Mouse (Mus musculus) large intestine, adult 2 months (tissue): ENCODE measurements around the gene Coq10b. TPM values are rescaled to one million over a fixed set of nuclear protein-coding genes. Genes with fewer than 3 reads are reported as not detected.
A peak's percentile ranks its signal among the peaks of the same experiment; 100 is the strongest.
"Not testable (repeated sequence)": the region's sequence is repeated elsewhere in the genome, so short reads cannot be mapped to it uniquely, and the experiment has no call there.

Source experiments
- DNase-seq: peaks from one replicate; pipeline ENCODE4 v3.0.0-alpha.2; 2012; ENCODE audit warnings: low read depth, low spot score
- whole genome bisulfite sequencing: fragments of 180-500 bp; shearing (Covaris S2); methylation state at CpG from one replicate; pipeline ENCODE4 v1.1.7; 2018; 5-methylcytosine and 5-hydroxymethylcytosine counted together
- polyA plus RNA-seq: library from polyadenylated mRNA; depleted of rRNA; stranded (reverse); fragments of >200 nt; gene quantifications from 2 replicates; pipeline ENCODE4 v1.2.3, GENCODE M21; 2012

Gene Coq10b
- polyA plus RNA-seq, 1 experiment = 7.8 TPM

DNA sequence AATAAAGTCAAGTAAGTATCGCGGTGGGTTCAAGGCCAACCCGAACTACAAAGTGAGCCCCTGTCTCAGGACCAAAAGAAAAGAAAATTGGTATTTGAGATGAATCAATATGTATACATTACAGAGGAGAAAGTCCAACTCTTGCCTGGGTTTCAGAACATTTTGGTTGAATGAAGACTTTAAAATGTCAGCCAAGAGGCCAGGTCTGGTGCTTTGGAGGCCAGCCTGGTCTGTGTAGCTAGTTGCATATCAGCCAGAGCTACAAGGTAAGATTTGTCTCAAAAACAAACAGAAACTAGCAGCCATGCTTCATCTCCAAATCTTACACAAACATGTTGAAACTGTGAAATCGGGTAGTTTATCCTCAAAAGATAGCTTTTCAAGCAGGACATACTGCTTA lies 1.0 kb downstream of the Coq10b start:
- 46% methylated on average over 4 of the region's 4 CpGs for WGBS

DNA sequence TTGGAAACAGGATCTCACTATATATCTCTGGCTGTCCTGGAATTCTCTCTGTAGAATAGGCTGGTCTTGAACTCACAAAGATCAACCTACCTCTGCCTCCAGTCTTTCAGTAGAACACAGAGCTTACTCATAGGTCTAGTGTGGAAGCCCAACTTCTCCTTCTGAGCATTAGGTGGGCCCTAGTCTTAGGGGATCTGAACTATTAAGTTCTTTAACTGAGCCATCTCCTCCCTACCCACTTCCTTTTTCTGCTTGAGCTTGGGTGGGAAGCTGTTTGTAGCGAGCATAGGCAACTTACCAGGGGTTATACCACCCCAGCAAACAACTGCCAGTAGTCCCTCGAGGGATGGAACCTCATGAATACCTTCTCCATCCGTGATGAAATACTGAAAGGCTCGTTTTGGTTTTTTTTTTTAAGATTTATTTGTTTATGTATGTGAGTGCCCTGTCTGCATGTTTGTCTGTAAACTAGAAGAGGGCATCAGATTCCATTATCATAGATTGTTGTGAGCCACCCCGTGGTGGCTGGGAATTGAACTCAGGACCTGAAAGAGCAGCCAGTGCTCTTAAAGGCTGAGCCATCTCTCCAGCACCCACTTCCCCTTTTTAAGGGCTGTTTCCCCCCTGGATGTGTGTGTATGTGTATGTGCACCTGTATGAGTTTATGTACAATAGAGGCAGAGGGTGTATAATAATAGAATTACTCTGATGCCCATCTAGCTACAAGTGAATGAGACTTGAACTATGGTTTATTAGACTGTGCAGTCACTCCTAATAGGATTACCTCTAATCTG lies 2.9 kb downstream of the Coq10b start:
- WGBS = 80% methylated on average over 5 of the region's 5 CpGs
- DNase-seq = no peak

More for the DNA sequence above, 1.0 kb downstream of the Coq10b start:
- DNase-seq = no peak

DNA sequence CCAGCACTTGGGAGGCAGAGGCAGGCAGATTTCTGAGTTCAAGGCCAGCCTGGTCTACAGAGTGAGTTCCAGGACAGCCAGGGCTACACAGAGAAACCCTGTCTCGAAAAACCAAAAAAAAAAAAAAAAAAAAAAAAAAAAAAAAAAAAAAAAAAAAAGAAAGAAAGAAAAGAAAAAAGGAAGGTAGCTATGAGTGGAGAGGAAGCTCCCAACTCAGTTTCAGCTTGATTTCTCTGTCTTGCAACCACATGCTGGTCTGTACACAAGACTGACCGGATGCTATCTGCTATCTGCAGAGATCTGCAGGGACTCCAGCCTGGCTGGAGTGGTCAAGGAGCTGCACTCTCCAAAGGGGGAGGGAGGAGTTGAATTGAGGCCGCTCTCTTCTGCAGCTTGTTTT lies 5.8 kb downstream of the Coq10b start:
- WGBS = 97% methylated on average over 2 of the region's 3 CpGs

DNA sequence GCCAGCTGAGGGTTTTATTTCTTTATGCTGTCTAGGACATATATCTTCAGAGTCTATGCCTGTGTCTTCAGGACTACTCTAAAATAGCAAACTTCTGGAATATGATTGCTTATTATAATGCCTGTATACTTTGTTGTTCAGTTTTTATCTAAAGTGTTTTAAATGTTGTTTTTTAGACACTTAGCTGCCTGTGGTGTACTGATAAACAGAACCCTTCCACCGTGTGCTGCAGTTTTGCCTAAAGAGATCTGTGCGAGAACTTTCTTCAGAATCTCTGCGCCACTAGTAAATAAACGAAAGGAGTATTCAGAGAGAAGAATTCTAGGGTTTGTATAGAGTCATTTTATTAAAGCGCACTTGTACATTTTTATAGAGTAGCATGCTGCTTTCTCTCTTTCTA lies 8.5 kb downstream of the Coq10b start:
- WGBS = 86% methylated on average over 5 of the region's 5 CpGs

More for the DNA sequence above, 5.8 kb downstream of the Coq10b start:
- not testable (repeated sequence) for DNase-seq

DNA sequence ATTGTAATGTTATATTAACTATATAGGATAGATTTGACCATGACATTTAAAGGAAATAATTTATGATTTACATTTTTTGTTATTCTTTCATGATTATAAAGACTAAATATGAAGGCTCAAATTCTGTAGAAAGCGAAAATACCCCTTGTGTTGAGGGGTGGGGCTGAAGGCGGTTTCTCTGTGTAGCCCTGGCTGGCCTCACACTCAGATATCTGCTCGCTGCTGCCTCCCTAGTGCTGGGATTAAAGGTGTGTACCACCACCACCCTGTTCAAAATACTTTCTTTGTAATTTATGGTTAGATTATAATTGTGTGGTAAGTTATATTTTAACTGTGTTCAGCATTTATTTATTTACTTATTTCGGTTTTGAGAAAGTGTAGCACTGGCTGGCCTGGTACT lies 9.2 kb downstream of the Coq10b start:
- WGBS = 84% methylated on average over 4 of the region's 4 CpGs
- DNase-seq = no peak

More for the DNA sequence above, 8.5 kb downstream of the Coq10b start:
- DNase-seq = no peak

DNA sequence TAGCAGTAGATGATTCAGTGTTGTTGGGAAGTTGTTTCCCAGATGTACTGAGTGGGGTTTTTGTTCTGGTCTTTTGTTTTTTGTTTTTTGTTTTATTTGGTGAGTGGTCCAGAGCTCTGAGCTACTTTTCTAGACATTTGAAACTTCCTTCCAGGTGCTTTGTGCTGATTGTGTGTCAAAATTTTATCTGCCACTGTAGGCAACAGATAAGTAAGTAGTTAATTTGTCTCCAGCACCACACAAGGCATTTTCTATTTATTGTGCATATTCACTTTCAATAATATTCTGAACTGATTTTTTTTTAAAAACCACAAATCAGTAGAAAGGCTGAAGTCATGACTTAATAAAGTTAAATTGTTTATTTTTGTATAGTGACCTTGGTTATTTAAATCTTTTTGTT lies 19.8 kb downstream of the Coq10b start:
- DNase-seq = not testable (repeated sequence)

DNA sequence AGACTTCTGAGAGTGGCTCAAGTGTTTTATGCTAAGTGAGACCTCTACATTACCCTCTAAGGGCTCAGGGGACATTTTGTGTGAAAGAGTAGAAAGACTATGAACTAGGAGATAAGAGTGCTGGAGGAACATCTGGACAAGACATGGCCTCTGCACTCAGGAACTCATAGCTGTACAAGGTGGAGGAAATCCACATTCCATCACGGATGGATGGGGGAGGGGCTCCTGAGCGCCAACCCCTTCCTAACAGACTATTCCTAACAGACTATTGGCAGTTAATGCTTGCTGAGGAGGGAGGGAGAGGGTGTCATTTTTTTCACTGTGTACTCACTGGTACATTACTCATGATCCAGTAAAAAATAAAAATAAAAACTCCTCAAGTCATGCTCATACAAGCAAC lies 22.2 kb downstream of the Coq10b start:
- no peak for DNase-seq
- WGBS = 47% methylated on average over 2 of the region's 2 CpGs

DNA sequence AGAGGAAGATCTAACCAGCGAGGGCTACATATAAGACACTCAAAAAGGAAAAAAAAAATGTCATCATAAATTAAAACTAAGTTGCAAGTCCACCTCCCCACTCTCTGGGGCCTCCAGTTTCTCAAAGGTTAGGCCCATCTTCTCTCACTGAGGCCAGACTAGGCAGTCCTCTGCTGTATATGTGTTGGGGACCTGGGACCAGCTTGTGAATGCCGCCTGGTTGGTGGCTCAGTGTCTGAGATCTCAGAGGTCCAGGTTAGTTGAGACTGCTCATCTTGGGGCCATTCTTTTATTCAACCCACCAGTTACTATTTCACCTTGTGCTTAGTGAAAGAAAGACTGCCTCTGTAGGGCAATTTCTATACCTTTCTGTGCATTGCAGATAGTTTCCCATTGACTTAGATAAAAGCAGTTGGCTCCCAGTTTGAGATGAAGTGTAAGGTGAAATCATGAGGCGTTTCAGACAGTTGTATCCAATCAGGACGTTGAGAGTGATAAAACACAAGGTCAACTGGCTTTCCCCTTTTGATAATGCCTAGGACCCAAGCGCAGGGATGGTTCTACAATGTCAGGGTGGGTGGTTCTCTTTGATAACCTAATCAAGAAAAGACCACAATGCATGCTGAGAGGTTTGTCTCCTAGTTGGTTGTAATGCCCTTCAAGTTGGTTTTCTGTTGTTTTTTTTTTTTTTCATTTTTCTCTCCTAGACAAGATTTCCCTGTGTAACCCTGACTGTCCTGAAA lies 23.3 kb downstream of the Coq10b start:
- no peak for DNase-seq
- 80% methylated on average over 5 of the region's 5 CpGs for WGBS

DNA sequence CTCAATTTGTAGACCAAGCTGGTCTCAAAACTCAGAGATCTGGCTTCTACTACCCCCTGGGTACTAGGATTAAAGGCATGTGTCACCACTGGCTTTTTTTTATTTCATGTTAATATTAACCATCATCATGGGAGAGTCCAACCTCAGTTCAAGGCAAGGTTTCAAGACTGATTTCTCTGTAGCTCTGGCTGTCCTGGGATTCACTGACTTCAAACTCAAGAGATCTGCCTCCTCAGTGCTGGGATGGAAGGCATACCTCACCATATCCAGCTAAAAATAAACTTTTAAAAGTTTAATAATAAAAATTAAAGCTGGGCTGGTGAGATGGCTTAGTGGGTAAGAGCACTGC lies 23.8 kb downstream of the Coq10b start:
- no peak for DNase-seq

DNA sequence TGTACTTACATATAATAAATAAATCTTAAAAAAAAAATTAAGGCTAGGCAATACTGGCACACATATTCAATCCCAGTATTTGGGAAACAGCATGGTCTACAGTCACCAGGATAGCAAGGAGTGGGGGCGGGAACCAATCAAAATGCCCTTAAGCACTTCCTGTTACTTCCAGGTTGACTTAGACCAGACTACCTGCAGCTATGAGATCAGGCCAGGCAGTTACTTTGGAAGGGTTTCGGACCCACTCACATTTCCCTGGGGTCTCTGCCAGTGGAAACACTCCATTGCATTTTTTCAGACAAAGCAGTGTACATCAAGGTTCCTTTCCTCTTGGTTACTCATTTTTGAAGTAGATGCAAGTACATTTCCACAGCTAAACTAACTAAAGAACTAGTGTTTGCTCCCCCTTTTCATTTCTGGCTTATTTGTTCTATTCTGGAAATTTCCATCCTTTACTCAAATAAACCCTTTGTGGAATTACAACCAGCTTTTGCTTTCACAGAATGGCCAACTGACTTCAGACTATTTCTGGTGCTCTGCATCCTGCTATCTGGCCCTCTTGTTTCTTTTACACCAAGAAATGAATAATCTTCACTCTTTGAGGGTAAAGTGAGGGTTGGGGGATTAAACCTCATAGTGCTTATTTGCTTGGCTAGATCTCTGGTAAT lies 24.4 kb downstream of the Coq10b start:
- 96% methylated on average over 2 of the region's 2 CpGs for WGBS
- no peak for DNase-seq

DNA sequence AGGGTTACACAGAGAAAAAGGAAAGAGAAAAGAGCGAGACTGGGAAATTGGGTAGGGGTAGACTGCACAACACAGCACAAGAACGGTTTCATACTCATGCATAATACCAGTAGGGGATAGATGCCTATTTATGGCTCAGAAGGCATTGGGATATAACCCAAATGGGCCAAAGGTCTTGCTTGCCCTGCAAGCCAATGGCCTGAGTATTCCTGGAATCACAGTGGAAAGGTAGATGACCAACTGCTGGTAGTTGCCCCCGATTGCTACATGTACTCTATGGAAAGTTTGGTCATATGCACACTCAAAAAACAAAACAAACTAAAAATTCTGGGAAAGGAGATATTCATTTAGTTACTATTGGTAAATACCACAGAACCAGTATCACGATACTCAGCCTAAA lies 27.1 kb downstream of the Coq10b start:
- 84% methylated on average over 4 of the region's 4 CpGs for WGBS
- no peak for DNase-seq

DNA sequence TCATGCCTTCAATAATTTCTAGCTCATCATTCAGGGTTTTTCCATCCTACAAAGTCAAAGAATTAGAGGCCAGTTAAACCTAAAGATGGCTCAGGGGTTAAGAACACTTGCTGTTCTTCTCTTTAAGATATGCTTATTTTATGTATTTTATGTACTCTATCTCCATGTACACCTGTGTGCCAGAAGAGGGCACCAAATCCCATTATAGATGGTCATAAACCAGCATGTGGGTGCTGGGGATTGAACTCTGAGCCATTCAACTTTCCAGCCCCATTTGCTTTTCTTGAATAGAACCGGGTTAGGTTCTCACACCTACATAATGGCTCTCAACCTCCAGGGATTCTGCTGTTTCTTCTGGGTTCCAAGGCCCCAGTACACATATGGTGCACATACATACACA lies 29.5 kb downstream of the Coq10b start:
- no peak for DNase-seq
- WGBS = 55% methylated on average over 1 of the region's 1 CpGs

DNA sequence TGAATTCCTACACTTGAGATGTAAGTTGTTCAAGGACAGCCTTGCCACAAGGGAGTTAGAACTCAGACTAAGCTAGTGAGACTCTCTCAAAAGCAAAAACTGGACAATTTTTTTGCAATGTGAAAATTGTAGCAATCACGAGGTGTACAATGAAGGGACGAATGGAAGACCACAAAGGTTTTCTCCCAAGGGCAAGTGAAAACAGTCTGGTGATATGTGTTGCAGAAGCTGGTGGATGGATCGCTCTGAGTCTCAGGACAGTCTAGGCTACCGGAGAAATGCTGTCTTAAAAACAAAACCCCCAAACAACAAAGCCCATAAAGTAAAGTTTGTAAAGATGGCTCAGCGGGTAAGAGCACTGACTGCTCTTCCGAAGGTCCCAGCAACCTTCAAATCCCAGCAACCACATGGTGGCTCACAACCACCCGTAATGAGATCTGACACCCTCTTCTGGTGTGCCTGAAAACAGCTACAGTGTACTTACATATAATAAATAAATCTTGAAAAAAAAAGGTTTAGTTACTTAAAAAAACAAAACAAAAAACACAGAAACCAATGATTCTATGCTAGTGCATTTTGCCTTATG lies 33.3 kb downstream of the Coq10b start:
- WGBS = 37% methylated on average over 7 of the region's 7 CpGs
- DNase-seq = no peak

DNA sequence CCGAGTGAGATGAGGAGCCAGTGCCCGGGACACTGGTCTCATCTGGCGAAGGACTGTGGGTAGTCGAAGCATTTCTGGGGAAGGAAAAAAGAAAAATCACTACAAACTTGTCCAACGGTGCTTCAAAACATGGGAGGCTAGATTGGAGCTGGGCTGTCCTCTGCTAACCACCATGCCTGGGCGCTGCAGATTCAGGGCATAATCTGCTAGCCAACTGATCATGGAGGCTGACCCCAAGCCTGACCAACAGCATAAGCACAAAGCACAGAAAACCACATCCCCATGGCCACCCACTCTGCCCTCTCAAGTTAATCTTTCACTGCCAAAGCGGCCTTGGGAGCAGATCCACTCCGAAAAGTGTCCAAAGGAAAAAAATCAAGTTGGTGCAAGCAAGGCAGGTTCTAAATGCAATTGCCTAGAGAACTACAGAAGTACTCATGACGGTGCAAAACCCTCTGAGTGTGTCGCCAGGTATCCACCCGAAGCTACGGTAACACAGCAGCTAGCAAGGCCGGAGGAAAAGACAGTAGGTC lies 34.4 kb downstream of the Coq10b start:
- no peak for DNase-seq
- WGBS = under 1% methylated on average over 13 of the region's 13 CpGs

DNA sequence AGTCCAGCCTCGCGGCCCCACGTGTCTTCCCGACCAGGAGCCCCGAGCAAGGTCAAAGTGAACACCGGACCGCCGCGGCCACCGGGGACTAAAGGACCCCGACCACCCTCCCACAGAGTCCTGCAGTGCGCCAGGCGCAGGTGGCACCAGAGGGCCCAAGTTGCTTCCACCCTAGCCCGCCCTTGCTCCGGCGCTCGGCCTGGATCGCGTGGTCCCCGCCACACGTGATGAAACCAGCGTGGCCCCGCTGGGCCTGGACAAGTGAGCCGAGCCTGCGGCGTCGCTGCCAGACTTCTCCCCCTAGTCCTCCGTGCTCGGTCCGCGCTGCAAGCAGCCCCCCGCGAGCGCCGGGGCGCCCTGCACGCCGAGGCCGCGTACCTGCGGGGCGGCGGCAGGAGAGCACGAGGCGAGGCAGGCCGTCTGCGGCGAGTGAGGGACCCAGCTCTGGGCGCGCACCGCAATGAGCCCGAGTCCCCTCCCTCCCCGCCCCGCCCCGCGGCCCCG lies 34.9 kb downstream of the Coq10b start:
- under 1% methylated on average over 53 of the region's 57 CpGs for WGBS
- no peak for DNase-seq

DNA sequence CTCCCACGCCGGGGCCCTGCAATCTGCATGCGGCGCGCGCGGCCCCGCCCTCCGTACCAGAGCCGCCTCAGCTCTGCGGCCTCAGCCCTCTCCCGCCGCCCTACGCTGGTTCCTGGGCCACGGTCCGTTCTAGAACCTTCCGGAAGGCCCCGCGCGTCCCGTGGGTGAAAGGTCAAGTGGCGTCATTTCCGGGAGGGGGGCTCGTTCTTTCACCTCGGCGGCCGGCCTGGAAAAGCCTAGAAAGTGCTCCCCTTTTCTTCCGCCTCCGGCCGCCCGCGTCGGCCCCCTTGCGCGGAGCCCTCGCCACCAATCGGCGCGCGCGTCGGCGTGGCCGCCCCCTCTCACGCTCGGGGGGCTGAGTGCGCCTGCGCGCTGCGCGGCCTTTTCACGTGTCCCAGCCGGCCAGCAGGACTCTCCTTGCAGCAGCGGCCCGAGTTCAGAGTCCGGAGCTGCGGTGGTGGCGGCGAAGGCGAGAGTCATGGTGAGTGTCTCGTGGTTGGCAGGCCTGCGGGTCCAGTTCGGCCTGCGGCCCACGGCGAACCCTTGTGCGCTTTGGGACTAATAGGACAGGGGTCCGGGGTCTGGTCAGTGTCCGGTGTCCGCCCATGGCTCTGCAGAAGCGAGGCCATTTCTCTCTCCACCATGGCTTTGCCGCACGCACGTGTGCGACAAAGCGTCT lies 35.5 kb downstream of the Coq10b start, which contains the start of the genes Hspe1 and Hspd1:
TSS of gene Hspe1 (plus strand) at position 201 of the 679 bp plus-strand sequence.
TSS of gene Hspd1 (minus strand) at position 312 of the 679 bp plus-strand sequence.
- peak; percentile 93 for DNase-seq
- WGBS = under 1% methylated on average over 76 of the region's 76 CpGs

DNA sequence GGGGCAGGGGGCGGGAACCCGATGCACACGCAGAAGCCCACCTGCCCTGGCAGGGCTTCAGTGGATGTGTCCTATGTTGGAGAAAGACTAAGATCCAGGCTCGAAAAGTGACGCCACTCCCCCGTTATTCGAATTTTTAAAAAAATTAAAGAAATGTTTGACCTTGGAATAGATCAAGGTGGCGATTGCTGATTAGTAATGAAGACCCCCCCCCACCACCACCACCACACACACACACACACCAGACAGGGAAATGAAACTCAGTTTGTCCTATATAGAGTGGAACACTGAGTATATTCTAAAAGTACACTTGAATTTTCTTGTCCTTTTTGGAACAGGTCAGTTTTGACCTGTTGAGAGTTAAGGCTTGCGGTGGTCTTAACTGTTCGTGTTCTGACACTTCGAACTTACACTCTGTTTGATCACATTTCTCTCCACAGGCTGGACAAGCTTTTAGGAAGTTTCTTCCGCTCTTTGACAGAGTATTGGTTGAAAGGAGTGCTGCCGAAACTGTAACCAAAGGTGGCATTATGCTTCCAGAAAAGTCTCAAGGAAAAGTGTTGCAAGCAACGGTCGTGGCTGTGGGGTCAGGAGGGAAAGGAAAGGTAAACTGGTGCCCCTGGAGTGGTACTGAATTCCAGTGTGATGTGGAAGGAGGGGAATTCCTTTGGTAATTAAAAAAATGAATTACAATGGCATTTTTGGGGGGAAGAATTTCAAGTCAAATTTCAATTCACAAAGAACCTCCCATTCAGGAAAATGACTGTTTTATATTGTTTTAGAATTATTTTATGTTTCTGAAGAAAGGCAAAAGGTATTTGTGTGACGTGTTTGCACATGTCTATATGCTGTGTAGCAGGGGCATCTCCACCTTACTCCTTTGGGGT lies 36.3 kb downstream of the Coq10b start:
- 3% methylated on average over 16 of the region's 16 CpGs for WGBS
- DNase-seq = no peak

DNA sequence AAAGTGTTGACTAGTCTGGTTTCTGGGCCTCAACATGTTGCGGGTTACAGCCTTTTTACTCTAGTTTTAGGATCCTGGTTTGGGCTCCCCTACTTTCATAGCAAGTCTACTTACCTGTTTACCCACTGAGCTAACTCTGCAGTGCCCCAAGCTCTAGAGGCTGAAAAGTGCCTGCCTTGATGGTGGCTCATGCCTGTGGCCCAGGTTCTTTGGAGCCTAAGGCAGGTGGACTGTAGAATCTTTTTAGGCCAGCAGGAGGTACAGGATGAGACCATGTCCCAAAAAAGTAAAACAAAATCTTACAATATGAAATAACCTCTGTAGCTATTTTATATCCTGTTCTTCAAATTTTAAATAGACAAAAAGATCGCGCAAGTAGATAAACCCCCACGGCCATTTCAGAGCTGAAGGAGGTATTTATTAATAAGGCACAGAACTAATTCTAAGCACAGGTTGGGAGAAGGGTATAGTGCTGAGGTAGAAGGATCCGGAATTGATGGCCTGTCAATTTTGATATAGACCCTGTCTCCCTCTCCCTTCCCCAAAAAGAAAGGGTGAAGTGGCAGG lies 37.0 kb downstream of the Coq10b start:
- DNase-seq = no peak
- 52% methylated on average over 5 of the region's 5 CpGs for WGBS
